Mouse (Mus musculus) lung, postnatal 4 days (tissue): ENCODE measurements around the gene Glrx.
"Not testable (repeated sequence)": the region's sequence is repeated elsewhere in the genome, so short reads cannot be mapped to it uniquely, and the experiment has no call there.

Experiments
- DNase-seq, 2 experiments: peaks; one replicate each; pipeline ENCODE4 v3.0.0; 2021

Glrx gene

DNA sequence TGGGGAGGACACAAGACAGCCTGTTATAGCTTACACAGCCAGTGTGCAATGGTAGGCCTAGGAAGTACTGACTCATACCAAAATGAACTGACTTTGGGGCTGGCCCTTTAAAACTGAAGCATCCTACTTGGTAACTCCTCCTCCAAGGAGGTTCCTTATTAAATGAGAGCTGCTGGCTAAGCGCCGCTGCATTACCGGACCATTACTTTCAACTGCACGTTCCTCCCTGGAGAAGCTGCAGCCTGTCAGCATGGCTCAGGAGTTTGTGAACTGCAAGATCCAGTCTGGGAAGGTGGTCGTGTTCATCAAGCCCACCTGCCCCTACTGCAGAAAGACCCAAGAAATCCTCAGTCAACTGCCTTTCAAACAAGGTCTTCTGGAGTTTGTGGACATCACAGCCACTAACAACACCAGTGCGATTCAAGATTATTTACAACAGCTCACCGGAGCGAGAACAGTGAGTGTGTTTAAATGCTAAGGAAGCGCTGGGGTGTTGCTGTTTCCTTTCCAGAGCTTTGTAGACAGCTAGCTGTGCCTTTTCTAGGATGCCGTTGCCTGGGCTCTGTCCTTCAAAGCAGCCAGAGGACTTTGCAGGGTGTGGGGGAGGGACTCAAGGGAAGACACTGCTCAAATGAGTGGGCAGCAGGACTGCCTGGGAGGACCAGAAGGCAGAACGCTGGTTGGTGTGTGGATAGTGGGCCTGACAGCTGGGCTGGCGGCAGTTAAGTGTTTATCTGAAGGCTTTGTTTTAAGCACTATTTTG lies at the start of gene Glrx:
Gene Glrx, plus strand, starts transcription at position 150 of the 763 bp plus-strand sequence.
- peak; percentile 73 to 74 for DNase-seq

DNA sequence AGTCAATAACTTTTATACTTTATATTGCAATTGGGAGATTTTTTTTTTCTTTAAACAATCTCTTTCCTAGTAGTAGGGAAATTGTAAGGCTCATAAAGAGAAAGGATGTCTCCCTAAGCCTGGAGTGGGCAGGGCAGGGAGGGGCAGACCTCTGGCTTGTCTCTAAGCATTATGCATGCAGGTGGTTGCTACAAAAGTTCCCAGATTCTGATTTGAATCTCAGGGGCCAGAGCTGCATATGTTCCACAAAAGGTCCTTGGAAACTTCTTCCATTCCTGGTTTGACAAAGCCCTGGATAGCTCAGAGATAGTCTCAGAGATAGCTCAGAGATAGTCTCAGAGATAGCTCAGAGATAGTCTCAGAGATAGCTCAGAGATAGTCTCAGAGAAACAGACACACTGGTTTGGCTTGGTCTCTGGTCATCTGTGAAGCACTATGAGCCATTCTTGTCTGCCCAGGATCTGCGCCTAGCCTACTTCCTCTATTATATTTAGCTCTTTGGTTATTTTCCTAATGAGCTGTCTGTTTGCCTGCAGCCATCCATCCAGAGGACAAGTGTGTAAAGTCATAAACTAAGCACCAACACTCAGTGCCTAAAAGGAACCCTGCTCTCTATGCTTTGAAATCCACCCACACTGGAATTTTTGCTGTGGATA lies 49.0 kb upstream of the Glrx start:
- no peak for DNase-seq

DNA sequence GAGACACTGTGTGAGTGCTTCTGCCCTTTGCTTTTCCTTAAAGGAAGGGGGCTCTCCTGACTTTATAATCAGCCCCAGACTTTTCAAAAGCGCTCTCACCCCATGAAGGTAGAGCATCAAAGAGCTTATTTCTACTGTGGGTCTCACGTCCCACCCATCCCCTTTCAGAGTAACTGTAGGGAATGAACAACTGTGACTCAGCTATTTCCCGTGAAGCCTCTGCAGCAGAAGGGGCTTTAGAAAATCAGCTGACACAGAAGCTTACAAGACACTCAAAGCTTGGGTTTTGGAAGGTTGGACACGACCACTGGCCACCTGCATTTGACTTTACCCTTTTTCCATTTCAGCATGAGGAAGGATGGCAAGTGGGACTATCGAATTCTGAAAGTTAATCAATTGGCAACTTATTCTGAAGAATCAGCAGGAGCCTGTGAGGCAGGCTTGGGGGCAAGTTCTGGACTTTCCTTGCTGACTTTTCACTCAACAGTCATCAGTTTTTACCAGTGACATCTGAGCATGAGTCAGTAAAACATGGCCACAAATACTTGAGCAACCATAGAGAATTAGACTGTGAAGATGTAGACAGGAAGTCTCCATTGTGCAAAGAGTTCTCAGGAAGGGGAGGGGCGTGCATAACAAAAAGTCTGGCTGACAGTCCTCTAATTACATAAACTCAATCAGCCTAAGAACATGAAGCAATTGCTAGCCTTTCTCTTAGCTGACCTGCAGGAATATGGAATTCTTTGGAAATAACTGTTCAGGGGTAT lies 45.6 kb upstream of the Glrx start:
- peak in 1 of 2 experiments; percentile 27 for DNase-seq

DNA sequence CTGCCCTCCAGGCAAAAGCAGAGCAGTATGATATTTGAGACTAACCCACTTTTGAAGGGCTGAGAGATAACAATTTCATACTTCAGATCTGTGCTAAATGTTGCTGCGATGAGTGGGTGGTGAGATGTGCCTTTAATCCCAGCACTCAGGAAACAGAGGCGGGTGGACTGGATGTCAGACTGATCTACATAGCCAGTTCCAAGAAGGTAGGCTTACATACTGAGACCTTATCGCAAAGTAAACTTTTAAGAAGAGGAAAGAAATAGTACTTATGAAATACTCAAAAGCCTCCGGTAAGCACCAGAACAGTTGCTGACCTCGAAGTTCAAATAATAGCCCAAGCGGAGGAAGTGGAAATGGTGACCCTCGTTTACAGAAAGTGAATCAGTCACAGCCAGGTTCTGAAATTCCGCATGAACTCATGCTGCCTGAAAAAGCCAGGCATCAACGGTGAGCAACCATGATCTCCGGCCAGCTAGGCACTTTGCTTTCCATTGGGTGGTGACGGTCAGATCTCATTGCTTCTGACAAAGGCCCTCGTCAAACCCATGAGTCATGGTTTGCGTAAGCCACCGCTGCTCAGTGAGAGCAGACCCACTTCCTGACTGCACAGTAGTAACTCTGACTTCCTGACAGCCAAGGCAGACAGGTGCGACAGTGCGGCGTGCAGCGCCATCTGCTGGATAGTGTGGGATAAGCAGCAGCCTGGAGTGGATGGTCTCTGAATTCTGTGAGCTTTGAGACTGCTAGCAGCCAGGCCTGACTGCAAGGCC lies 42.1 kb upstream of the Glrx start:
- DNase-seq, result peak; percentile 94 to 96

DNA sequence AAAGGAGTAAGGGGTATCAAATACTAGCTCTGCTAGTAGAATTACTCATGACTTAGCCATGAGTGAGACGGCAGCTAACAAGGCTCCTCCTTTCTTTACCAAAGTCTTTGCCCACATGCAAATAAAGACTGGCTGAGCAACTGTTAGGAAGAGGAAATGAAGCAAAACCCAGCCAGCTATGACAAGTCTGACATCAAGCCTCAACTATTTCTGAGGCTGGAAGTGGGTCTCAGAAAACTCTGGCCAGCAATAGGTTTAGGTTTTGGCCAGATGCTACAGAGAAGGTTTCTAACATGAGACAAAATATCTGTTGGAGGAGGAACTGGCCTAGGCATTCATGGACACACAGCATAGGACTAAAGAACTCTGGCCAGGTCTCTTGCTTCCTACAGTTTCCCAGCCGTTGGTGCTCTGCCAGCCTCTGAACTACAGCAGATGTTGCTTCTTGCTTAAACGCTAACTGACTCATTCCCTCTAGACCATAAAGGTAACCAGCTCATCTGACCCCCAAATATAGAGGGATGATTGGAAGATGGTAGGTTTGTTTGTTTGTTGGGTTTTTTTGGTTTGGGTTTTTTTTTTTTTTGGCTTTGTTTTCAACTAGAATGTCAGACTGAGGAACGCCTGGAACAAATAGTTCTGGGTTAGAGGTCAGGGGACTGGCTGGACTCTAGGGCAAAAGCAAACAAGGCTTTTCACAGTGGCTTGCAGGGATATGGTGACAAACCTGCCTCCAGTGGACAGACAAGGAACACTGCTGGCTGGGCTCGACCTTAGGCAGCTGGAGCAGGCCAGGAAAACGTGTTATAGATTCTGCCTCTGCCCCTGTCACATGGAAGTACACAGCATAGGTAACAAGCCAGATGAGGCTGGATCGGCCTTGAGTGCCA lies 41.0 kb upstream of the Glrx start:
- DNase-seq, result peak in 1 of 2 experiments; percentile 28

DNA sequence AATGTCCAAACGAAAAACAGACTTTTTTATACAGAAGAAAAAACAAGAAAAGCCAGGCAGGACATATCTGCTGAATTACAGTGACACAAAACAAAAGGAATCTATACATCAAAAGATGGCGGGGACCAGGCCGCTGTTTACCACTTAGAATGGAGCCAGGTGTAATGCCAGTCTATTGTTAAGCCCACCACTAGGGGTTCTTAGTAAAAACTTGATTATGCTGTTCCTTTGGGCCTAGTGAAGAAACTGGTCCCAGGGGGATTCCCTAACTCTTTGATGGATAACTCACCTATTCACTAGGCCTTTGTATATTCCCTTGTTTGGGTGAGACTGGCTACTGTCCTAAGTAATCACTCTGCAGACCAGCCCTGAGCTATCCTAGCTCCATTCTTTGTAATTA lies 40.2 kb upstream of the Glrx start:
- DNase-seq, result no peak

DNA sequence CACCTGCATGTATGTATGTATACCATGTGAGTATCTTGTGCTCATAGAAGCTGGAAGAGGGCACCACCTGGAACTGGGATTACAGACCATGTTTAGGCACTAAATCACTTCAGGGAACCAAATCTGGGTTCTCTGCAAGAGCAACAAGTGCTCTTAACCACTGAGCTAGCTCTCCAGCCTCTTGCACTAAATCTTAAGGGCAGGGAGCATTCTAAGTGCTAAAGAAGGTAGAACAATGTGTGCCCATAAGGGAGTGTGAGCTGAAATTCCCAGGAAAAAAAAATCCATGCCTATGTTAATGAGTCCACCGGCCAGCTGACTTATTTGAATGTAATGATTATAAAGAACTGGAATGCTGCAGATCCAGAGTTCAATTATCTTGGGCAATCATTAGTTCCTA lies 31.7 kb upstream of the Glrx start:
- DNase-seq, result no peak

DNA sequence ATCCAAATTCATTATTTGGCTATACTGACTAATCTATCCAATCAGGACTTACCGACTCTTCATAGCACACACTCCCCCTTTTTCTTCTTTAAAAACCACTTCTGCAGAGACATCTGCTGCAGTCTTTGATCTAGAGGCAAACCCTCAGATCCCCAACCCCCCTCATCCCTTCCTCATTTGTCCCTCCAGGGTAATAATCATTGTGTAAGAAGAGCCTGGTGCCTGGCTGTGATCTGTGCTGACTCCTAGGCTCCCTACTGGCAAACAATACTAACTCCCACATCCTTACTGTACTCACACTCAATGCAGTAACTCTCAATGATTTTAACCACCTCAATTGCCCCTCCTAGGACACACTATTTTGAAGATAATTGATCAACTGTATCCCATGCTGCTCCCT lies 29.7 kb upstream of the Glrx start:
- no peak for DNase-seq

DNA sequence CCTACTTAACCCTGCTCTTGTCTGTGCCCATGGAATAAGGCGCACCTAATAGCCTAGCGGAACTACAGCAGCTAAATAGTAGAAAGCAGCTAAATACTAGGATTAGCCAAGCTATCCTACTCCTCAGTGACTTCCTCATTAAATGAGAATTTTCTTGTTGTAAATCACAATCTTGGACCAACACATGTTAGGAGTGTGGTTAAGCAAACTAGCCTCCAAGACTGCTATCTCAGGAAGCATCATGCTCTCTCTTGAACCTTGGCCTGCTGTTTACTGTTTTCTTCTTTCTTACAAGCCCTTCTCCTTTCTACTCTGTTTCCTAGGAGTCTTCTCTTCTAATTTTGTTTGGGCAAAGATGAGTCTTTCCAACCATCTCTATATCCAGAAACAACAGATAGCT lies 22.5 kb upstream of the Glrx start:
- DNase-seq, result no peak

DNA sequence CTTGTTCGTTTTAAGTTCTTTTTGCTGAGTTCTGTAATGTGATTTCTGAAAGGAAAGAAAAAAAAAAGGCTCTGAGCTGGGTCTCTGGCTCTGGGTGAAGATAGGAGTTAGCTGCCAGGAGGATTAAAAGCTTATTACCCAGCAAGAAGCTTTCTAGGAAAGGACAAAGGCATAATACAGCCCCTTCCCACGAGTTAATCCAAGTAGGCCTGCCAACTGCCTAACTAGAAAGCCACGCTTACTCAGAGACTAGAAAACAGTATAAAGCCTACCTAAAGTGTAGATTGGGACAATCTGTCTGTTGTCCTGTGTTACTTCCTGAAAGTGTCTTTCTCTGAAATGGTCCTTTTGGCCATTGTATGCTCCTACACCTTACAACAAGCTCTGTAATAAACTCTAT lies 21.2 kb upstream of the Glrx start:
- DNase-seq, result no peak

DNA sequence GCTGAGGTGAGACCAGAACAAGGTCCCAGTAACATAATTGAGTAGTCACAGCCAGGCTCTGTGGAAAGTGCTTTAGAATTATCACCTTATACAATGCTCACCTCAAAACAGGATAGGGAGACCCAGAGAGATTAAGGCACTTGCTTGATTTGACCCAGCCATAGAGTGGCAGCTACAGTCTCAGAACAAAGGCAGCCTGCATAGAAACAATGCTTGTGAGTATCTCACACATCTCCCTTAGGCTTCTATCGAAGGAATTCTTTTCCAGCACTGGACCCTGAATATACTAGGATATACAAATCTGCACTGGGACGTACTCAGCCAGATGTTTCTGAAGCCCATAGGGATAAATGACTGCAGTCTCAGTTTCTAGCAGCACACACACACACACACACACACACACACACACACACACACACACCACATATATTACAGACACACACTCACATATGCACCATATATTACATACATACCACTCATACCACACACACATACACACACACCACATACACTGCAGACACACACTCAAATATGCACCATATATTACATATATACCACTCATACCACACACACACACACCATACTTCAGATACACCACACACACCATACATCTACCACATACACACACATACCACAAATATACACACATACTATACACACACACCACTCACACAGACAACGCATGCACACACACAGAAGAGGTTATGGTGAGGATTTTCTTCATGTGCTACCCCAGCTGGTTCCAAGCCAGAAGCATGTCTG lies 20.5 kb upstream of the Glrx start:
- no peak for DNase-seq

DNA sequence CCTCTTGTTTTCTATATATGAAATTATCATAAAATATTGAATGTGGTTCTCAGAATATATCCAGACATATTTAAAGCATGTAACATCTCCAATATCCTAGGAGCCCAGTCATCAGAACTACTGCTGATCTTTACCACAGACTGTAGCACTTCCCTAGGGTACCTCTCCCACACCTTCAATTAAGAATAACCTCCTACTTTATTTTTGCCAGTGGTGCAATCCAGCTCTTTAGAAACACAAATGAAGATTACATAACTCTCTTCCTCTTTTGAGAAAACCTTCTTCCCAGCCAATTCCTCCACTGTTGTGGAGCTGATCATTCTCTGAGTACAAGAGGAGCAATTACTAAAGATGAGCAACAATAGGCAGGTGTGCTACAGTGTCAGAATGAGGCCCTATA lies 19.8 kb upstream of the Glrx start:
- DNase-seq, result no peak

DNA sequence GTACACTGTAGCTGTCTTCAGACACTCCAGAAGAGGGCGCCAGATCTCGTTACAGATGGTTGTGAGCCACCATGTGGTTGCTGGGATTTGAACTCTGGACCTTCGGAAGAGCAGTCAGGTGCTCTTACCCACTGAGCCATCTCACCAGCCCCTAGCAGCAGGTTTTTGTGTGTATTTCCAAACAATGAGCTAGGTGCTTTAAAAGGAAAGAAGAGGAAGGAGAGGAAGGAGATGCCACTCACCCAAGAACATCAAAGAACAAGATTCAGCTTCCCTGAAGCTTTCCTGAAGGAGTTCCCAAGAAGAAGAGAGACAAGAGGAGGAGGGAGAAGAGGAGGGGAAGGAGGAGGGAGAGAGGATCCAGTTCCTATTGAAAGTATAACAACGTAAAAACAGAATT lies 17.3 kb upstream of the Glrx start:
- not testable (repeated sequence) for DNase-seq

DNA sequence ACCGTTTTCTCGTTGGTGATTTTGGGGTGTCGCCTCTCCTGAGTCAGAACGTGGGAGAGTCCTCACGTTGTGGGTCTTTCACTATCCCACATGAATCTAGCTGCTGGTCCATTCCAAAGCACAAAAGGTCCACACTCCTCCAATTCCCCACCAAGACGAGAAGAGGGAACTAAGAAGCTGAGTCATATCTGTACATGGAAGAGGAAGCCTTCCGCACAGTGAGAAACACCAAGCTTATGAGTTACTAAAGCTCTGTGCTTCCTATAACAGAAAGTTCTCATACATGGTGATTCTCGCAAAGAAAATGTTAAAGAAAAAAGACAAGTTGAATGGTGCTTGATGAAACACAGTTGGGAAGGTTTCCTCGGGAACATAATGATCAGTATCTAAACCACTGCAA lies 16.5 kb upstream of the Glrx start:
- DNase-seq, result no peak

DNA sequence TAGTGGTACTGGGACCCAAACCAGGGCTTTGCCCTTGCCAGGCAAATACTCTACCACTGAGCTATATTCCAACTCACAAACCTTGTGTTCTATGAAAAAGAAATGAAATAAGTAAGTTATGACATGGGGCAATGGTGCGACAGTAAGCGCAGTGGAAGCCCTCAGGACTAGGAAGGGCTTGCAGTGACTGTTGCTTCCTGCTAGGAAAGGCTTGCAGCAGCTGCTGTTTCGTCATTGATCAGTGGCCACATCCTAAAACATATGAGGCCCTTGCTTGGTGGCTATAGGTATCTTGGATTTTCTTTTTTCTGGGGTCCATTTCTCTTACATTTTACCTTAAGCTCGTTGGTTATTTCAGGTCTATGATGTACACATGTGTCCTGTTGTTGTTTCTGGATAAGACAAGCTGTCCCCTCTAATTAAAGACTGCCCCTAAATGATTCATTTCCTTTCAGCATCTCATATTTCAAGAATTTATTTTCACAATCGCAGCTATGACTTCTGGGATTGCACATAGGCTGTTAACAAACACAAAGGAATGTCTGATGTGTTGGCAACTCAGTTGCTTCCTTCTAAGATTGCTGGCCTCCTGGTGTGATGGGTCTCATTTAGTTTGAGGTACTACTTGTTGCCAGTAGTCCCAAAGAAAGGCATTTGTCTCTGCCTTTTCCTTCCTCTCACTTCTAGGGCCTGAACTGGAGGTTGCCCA lies 14.9 kb upstream of the Glrx start:
- DNase-seq, result no peak

DNA sequence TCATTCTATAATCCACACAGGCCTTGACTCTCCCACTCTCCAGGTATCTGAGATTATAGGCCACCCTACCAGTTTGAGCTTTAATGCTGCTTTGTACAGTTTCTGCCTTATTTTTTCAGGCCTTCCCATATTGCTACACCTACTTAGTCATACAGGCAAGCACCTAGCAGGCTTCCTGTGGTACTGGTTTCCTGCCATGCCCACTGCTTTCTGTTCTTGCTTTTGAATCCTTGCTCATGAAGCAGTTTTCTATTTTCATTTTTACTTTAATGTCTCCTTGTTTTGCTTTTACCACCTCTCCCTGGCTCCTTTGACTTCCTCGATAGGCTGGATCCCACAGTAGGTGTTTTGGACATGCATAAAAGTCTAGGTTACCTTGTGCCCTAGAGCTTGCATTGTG lies 14.3 kb upstream of the Glrx start:
- DNase-seq, result no peak

DNA sequence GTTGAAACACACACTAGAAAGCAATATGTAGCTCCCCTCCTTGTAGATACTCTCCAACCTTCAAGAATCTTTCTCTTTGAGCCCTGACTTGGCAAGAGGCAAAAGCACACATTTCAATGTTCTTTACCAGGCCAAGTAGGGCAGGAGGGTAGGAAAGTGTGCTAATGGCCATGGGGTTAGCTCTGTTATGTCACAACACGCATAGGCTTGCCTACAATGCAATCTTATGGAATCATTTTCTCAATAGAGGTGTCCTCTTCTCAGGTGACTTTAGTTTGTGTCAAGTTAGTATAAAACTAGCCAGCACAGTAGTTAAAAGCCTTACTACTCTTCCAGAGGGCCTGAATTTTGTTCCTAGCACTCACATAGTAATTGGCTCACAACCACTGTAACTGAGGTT lies 9.0 kb upstream of the Glrx start:
- no peak for DNase-seq

DNA sequence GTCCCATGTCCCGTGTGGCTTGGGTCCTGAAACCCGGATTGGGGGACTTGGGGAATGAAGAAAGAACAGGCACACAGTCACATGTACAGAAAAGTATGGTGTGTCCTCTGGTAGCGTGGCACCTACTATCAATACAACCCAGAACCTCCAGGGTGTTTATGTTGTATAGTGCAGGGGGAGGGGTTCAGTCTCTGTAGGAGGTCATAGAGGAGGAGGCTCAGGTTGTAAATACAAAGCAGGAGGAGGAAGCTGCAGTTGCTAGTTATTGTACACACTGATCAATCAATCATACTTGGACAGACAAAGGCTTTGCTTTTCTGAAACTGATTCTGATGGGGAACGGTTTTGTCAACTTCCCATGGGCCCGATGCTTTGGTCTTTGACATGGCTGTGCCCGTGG lies 8.0 kb upstream of the Glrx start:
- DNase-seq, result no peak

DNA sequence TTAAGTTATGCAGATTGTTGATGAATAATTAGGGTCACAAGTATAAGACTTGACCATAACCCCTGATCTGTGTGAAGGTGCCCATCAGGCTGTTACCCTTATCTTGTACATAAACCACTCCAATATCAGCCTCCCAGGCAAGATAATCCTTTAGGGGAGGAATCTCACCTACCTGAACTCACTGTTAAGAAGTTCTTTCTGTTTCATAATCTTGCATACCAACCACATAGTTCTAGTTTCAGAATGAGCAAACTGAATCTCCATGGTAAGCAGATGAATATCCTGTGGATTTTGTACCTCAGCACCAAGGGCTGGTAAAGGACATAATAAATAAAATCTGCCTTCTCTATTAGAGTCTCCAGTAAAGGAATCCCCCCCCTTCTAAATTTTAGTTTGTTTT lies 7.0 kb upstream of the Glrx start:
- no peak for DNase-seq

DNA sequence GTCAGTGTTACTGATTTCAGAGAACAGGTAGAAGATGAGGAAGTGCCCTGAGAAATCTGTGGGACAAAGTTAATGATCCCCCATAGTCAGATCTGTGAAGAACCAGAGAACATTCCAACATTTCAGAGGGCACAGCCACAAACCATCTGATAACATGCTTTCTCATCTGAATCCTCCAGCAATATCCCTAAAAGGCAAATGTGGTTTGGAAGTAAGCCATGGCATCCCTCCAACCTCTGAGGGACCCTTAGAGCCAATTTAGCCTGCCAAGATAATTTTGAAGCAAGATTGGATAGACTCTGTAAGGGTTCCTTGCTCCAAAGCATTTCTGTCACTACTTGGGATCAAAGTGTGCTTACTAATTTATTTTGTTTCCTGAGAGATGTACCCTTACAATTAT lies 6.2 kb upstream of the Glrx start:
- DNase-seq, result peak in 1 of 2 experiments; percentile 56

DNA sequence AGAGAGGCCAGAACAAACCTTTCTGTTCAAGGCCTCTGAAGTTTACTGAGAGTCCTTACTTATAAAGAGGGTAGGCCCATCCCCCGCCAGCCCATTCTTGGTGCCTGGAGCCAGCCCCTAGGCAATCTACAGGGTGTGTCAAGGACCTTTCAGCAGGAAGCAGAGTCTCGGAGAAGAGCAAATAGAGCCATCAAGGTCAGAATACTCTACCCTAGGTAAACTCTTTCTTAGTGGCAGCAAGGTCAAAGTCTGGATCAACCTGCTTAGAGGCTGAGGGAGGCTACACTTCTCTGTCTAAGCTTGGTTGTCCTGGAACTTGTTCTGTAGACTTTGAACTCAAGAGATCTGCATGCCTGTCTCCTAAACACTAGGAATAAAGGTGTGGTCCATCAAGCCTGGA lies 4.2 kb upstream of the Glrx start:
- peak; percentile 16 to 44 for DNase-seq
